Mouse (Mus musculus) thymus, postnatal 10 days (tissue): ENCODE data around the gene Med12.
A peak's percentile ranks its signal among the peaks of the same experiment; 100 is the strongest.
"Not testable (repeated sequence)": the region's sequence is repeated elsewhere in the genome, so short reads cannot be mapped to it uniquely, and the experiment has no call there.

Experiments used
- DNase-seq, 2 experiments: peaks; one replicate each; pipeline ENCODE4 v3.0.0; 2021; ENCODE audit warnings: low spot score in 2 of 2

Gene Med12

GRCm38 (mm10) chrX:101299473-101300426 is 25.9 kb downstream of the Med12 start:
- no peak for DNase-seq

DNA sequence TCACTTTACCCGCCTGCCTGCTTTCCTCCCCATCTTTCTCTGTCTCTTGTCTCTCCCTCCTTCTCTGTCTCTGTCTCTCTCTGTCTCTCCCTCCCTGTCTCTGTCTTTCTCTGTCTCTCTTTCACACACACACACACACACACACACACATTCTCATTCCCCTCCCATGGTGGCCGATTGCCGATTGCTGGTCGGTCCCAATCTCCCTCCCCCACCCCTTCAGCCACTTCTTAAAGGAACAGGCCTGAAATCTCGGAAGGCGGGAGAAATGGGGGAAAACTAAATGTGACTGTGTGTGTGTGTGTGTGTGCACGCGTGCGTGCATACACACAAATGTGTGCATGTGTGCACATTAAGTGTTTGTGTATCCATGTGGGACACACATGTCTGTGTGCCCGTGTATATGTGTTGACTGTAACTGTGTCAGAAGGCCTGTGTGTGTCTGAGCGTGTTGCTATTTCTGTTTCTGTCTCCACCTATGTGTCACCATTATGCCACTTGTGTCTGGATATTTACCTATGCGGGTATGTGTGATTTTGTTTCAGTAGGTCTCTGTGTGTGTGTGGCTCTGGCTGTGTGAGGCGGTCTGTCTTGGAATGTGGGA is 26.7 kb downstream of the Med12 start:
- no peak for DNase-seq

- DNase-seq = no peak
Measured at GRCm38 (mm10) chrX:101301654-101302053, 27.8 kb downstream of the Med12 start.

DNA sequence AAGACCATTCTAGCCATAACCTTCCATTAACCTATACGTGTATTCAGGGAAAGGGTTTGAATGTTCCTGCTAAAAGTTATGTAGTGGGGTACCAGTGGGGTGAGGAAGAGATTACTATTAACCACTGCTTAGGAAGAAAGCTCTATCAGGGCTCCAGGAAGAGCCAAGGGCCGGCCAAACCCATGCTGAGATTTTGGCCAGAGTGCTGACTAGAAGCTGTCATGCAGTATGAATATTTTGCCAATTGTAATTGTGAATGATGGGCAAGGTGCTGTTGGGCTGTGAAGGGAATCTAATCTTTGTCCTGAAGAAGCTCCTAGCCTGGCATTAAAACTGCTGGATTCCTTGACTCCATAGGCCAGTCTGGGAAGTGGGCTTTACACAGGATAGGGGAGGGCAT is 30.8 kb downstream of the Med12 start:
- no peak for DNase-seq

DNA sequence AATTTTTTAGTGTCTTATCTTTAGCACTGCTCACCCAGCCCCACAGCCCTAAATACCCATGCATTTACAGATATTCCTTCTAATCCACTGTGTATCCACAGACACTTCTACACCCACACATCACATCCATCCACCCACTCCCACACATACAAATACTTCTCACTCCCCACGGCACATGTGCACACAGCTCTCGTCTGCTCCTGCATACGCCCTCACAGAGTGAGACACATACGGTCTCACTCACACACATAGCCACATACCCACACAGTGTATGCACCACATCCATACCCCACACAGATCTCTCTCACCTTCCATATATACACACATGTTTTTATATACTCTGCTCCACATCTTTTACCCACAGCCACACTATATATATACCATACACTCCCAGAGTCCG is 35.5 kb downstream of the Med12 start:
- no peak for DNase-seq

- DNase-seq = no peak
Measured at GRCm38 (mm10) chrX:101313625-101314359, 40.0 kb downstream of the Med12 start.

- no peak for DNase-seq
Measured at GRCm38 (mm10) chrX:101319775-101320174, 45.9 kb downstream of the Med12 start.

GRCm38 (mm10) chrX:101325989-101326899 is 52.4 kb downstream of the Med12 start:
- no peak for DNase-seq

GRCm38 (mm10) chrX:101329372-101330028 is 55.7 kb downstream of the Med12 start:
- peak in 1 of 2 experiments; percentile 43 for DNase-seq

- peak in 1 of 2 experiments; percentile 8 for DNase-seq
Measured at GRCm38 (mm10) chrX:101332031-101332374, 58.2 kb downstream of the Med12 start.

- peak; percentile 75 to 83 for DNase-seq
Measured at GRCm38 (mm10) chrX:101332375-101333211, 58.8 kb downstream of the Med12 start.

DNA sequence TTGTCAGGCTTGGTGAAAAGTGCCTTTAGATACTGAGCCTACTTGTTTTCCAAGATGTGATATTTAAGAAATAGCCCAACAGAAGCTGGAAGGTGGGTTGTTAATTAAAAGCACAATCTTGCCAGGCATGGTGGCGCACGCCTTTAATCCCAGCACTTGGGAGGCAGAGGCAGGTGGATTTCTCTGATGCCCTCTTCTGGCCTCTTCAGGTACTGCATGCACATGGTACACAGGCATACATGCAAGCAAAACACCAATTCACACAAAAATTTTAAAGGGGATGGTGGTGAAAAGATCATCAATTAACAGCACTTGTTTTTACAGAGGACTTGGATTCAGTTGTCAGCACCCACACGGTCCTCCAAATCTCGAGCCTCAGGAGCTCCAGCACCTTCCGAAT is 60.8 kb downstream of the Med12 start:
- DNase-seq = peak in 1 of 2 experiments; percentile 34

DNA sequence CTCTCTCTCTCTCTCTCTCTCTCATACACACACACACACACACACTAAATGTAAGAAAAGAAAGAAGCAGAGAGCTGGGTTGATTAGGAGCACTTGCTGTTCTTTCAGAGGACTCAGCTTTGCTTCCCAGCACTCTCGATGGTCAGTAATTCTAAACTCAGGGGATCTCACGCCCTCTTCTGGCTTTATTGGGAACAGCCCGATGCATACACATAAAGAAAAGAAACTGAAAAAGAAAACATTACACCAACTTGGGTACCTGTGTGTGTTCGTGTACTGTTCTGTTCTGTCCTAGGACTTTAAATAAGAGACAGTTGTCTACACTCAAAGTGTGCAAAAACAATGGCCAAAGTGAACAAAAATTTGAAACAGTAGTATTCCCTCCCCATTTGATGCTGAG is 64.8 kb downstream of the Med12 start:
- DNase-seq = no peak

DNA sequence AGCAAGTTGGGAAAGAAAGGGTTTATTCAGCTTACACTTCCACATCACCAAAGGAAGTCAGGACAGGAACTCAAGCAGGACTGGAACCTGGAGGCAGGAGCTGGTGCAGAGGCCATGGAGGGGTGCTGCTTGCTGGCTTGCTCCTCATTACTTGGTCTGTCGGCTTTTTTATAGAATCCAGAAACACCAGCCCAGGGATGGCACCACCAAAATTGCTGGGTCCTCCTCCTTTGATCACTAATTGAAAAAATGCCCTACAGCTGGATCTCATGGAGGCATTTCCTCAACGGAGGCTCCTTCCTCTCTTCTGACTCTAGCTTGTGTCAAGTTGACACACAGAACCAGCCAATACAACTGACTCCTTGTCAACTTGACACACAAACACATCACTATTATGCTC is 69.0 kb downstream of the Med12 start:
- DNase-seq = not testable (repeated sequence)

- no peak for DNase-seq
Measured at GRCm38 (mm10) chrX:101345456-101345855, 71.6 kb downstream of the Med12 start.

- no peak for DNase-seq
Measured at GRCm38 (mm10) chrX:101346475-101346874, 72.6 kb downstream of the Med12 start.
